Mouse (Mus musculus) intestine, postnatal 0 days (tissue): ENCODE data around the gene Adamtsl2. TPM values are rescaled to one million over a fixed set of nuclear protein-coding genes. Genes with fewer than 3 reads are reported as not detected.

ENCODE experiments used
- ATAC-seq: fragments of 200-750 bp; cut with Nextera tagmentation; 2 replicates; pipeline ENCODE4 v1.8.0; 2017; ENCODE audit warnings: mild to moderate bottlenecking, moderate TSS enrichment, moderate library complexity
- H3K27ac ChIP-seq: fragments of 300-500 bp; sonication (generic); 2 replicates; pipeline ENCODE4 v1.5.1; 2014; ENCODE audit warnings: mild to moderate bottlenecking, low read depth, low read length, moderate library complexity
- H3K27me3 ChIP-seq: fragments of 300-500 bp; sonication (generic); replicated peaks from 2 replicates; pipeline ENCODE4 v1.6.1; 2014; ENCODE audit warnings: low read length, mixed read lengths; ENCODE audit not compliant: control insufficient read depth, insufficient read depth
- H3K36me3 ChIP-seq: fragments of 300-500 bp; sonication (generic); 2 replicates; pipeline ENCODE4 v1.6.1; 2014; ENCODE audit warnings: mild to moderate bottlenecking, moderate library complexity; ENCODE audit not compliant: control insufficient read depth, insufficient read depth
- H3K4me1 ChIP-seq: fragments of 300-500 bp; sonication (generic); replicated peaks from 2 replicates; pipeline ENCODE4 v1.6.1; 2014; ENCODE audit warnings: antibody characterized with exemption, low read length, mixed read lengths; ENCODE audit not compliant: control insufficient read depth, insufficient read depth
- H3K4me2 ChIP-seq: fragments of 300-500 bp; sonication (generic); replicated peaks from 2 replicates; pipeline ENCODE4 v1.6.1; 2014; ENCODE audit warnings: low read depth, mild to moderate bottlenecking, moderate library complexity
- H3K4me3 ChIP-seq: fragments of 300-500 bp; sonication (generic); 2 replicates; pipeline ENCODE4 v1.5.1; 2014; ENCODE audit warnings: low read depth, low read length
- H3K9ac ChIP-seq: fragments of 300-500 bp; sonication (generic); 2 replicates; pipeline ENCODE4 v1.6.1; 2014; ENCODE audit warnings: mild to moderate bottlenecking, low read depth, low read length
- H3K9me3 ChIP-seq: fragments of 300-500 bp; sonication (generic); 2 replicates; pipeline ENCODE4 v1.6.1; 2016; ENCODE audit warnings: mixed run types; ENCODE audit not compliant: control insufficient read depth
- CTCF ChIP-seq: sonication (generic); IDR thresholded peaks from 2 replicates; pipeline ENCODE4 v1.5.1; 2016; ENCODE audit warnings: low read depth, mild to moderate bottlenecking, control low read depth, antibody characterized with exemption, moderate library complexity
- WGBS: fragments of 180-500 bp; shearing (Covaris S2); extraction: QIAGEN DNeasy Blood & Tissue Kit; methylation state at CpG from one replicate; pipeline ENCODE4 v1.1.7; 2014; 5-methylcytosine and 5-hydroxymethylcytosine counted together
- polyA plus RNA-seq: library from polyadenylated mRNA; unstranded; fragments of >200 nt; fragmentation: Nextera tagmentation; extraction: Ambion mirVana; gene quantifications from 2 replicates; pipeline ENCODE4 v1.2.1, GENCODE M21; 2015

Gene Adamtsl2
- polyA plus RNA-seq, 1 experiment from 2014 or later: 1.0 TPM

DNA sequence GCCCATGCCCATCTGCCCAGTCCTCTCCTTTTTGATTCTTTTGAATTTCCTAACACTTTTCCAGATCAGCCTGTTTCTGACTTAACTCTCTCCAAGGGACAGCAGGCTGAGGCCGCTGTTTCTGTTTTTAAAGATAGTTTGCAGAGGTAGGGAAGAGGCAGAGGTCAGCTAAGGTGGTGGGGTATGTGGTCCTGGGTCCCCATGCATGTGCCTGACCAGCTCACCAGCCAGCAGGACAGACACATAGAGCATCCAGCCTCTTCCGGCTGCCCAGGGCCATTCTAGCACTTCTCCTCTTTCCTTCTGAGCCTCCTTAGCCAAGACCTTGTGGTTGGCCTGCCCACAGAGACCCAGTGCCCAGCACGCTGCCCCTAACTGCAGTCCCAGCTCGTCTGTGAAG is 20.9 kb upstream of the Adamtsl2 start:
- Histone ChIP-seq H3K36me3 (no peaks in the 10 kb centered on the region), H3K9me3 (no peaks in the 10 kb centered on the region), H3K4me1 (no peaks in the 10 kb centered on the region; the same call in 1 of the 2 replicates), H3K4me2 (no peak overlapping the region; the same call in 1 of the 2 replicates), H3K27me3 (no peaks in the 10 kb centered on the region), H3K4me3 (no peak overlapping the region), H3K27ac (no peak overlapping the region), H3K9ac (no peak overlapping the region)
- ATAC-seq: no peak
- TF ChIP-seq CTCF: no peak
- WGBS: 30% methylated on average over 4 of the region's 4 CpGs

DNA sequence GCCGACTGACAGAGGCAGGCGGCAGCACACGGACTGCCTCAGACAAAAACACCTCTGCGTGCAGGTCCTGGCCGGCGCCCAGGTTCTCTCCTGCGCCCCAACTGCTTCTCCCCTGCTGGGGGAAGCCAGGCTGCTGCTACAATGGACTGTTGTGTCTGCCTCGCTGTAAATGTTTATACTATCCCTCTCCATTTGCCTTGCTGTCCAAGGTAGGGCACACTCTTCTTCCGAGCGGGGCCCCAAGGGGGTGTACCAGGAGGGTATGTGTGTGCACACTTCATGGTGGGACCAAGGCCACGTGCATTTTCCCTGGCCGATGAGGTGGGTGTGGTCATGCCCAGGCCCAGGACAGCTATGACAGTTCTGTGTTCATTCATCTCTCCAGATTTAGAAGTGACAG is 20.4 kb upstream of the Adamtsl2 start:
- no peak overlapping the region for H3K9ac ChIP-seq
- no peak overlapping the region for H3K27ac ChIP-seq
- WGBS: 17% methylated on average over 12 of the region's 12 CpGs
- H3K36me3 ChIP-seq: no peaks in the 10 kb centered on the region
- no peaks in the 10 kb centered on the region for H3K9me3 ChIP-seq
- H3K27me3 ChIP-seq: no peaks in the 10 kb centered on the region
- H3K4me1 ChIP-seq: no peaks in the 10 kb centered on the region; the same call in 1 of the 2 replicates
- no peak for ATAC-seq
- H3K4me2 ChIP-seq: no peak overlapping the region; the same call in 1 of the 2 replicates
- H3K4me3 ChIP-seq: no peak overlapping the region
- no peak for TF ChIP-seq CTCF

DNA sequence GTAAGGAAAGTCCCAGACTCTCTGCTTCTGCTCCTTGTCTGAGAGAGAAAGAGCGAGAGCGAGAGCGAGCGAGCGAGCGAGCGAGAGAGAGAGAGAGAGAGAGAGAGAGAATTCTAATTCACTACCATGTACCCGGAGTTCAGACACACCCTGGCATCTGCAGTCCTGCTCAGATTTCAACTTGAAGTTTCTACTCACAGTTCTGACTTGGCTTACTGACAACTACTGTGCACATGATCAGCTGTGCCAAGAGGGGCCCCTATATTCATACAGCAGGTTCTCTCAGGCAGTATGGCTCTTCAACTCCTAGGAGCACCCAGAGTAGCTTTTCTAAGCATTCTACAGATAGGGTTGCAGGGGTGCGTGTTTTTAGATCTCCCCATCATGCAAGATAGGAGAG is 20.0 kb upstream of the Adamtsl2 start:
- H3K27ac ChIP-seq: no peak overlapping the region
- 68% methylated on average over 9 of the region's 9 CpGs for WGBS
- no peak overlapping the region for H3K4me3 ChIP-seq
- ATAC-seq: no peak
- H3K36me3 ChIP-seq: no peaks in the 10 kb centered on the region
- no peak overlapping the region for H3K9ac ChIP-seq
- no peak for TF ChIP-seq CTCF
- no peaks in the 10 kb centered on the region for H3K9me3 ChIP-seq
- no peak overlapping the region for H3K4me2 ChIP-seq
- no peaks in the 10 kb centered on the region for H3K27me3 ChIP-seq
- H3K4me1 ChIP-seq: no peaks in the 10 kb centered on the region; the same call in 1 of the 2 replicates

DNA sequence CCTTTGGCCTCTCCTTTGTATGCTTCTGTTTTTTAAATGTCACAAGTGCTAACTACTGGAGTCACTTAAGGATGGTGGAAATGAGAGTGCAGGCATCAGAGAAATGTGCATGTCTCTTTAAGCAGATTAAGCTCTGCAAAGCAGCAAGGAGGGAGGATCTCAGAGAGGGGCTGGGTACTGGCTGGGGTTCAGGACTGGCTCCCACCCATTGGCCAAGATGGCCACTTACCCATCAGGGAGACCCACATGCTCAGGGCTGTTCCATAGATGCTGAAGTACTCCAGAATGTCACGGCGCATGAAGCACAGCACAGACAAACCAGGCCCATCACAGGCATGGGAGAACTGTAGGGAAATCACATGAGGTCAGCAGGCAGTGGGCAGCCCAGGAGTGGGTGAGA is 12.1 kb upstream of the Adamtsl2 start:
- no peak for ATAC-seq
- Histone ChIP-seq H3K9me3 (no peaks in the 10 kb centered on the region), H3K27ac (no peak overlapping the region), H3K4me3 (no peak overlapping the region), H3K9ac (no peak overlapping the region), H3K4me2 (no peak overlapping the region), H3K4me1 (no peaks in the 10 kb centered on the region), H3K27me3 (no peaks in the 10 kb centered on the region), H3K36me3 (no peaks in the 10 kb centered on the region)
- whole genome bisulfite sequencing: 77% methylated on average over 2 of the region's 2 CpGs
- no peak for TF ChIP-seq CTCF

DNA sequence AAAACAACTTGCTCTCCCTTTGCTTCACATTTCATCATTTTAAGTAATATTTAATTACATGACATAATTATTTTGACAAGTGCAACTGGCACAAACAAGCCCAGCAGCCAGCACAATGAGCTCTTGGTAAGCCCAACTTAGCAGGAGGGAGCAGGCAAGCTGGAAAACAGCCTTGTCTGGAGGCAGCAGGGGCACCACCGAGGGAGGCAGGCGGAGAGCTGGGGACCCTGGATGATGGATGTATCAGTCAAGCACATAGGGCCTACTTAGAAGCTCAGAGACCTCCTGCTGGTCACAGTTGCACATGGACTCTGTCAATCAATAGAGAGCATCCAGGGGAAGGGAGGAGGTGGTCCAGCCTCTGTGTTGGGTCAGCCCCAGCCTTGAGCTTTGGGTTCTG is 11.2 kb upstream of the Adamtsl2 start:
- Histone ChIP-seq H3K9ac (no peak overlapping the region), H3K4me3 (no peak overlapping the region), H3K27me3 (no peaks in the 10 kb centered on the region), H3K4me1 (no peaks in the 10 kb centered on the region), H3K4me2 (no peak overlapping the region), H3K36me3 (no peaks in the 10 kb centered on the region), H3K9me3 (no peaks in the 10 kb centered on the region), H3K27ac (no peak overlapping the region)
- TF ChIP-seq CTCF: no peak
- ATAC-seq: no peak
- 59% methylated on average over 2 of the region's 2 CpGs for WGBS

DNA sequence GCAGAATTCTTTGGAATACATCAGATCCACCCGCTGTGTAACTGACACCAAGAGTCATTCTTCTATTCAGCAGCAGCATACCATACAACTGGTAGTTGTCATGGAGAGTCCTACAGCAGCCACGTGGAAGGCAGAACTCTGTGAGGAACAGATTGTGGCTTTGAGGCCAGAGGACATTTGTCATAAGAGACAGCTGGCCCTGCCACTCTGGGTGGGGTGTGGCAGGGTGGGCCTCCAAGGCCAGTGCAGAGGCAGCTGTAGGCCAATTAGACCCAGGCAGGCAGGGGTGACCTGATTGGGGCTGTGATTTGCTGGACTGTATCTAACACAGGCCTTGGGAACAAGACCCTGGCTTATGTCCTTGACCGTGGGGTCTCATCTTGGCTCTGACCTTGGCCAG is 9.5 kb upstream of the Adamtsl2 start:
- no peaks in the 10 kb centered on the region for H3K9me3 ChIP-seq
- H3K4me1 ChIP-seq: no peaks in the 10 kb centered on the region
- H3K27ac ChIP-seq: no peak overlapping the region
- H3K4me2 ChIP-seq: no peak overlapping the region
- no peak overlapping the region for H3K9ac ChIP-seq
- no peaks in the 10 kb centered on the region for H3K27me3 ChIP-seq
- no peaks in the 10 kb centered on the region for H3K36me3 ChIP-seq
- TF ChIP-seq CTCF: no peak
- ATAC-seq: no peak
- H3K4me3 ChIP-seq: no peak overlapping the region
- 52% methylated on average over 3 of the region's 3 CpGs for WGBS

DNA sequence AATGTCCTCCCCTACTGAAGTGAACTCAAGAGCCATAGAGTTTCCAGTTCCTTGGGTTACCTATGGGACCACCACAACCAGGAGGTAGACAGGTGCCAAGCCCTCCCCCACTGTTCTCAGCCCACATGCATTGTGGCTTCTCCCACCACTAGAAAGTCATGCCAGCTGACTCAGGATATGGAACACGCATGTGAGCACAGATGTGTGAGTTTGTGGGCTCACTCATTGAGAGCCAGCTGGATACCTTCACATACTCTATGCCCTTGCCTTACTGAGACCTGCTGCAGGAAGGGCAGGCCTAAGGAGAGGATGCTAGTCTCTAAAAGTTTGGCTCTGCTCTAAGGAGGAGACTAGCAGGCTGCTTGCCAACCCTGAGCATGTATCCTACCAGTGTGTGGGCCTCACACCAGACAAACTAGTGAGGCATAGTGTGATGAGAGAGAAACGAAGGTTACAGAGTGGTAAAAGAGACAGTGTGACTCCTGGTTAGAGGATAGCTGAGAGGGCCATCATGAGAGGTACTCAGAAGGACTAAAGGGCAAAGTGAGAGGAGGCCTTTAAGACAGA is 8.8 kb upstream of the Adamtsl2 start:
- TF ChIP-seq CTCF: no peak
- Histone ChIP-seq H3K4me2 (no peak overlapping the region), H3K4me1 (no peaks in the 10 kb centered on the region), H3K9me3 (no peaks in the 10 kb centered on the region), H3K4me3 (no peak overlapping the region), H3K27ac (no peak overlapping the region), H3K36me3 (no peaks in the 10 kb centered on the region), H3K9ac (no peak overlapping the region), H3K27me3 (no peaks in the 10 kb centered on the region)
- 90% methylated on average over 2 of the region's 2 CpGs for WGBS
- ATAC-seq: no peak
